Mouse (Mus musculus) layer of hippocampus, adult 8-10 months (tissue): ENCODE measurements at regions not wholly inside any gene's neighbourhood (a gene's known extent, or its start where the extent isn't known, plus 50 kb on each side); places are given as distances from the start of the nearest gene placed in this dataset.

Experiments
- DNase-seq, 2 experiments: peaks; one replicate each; pipeline ENCODE4 v3.0.0; 2022; ENCODE audit warnings: low spot score in 2 of 2

- DNase-seq: no peak
Measured at GRCm38 (mm10) chr8:87130691-87131090, 245.6 kb upstream of the N4bp1 start.

DNA sequence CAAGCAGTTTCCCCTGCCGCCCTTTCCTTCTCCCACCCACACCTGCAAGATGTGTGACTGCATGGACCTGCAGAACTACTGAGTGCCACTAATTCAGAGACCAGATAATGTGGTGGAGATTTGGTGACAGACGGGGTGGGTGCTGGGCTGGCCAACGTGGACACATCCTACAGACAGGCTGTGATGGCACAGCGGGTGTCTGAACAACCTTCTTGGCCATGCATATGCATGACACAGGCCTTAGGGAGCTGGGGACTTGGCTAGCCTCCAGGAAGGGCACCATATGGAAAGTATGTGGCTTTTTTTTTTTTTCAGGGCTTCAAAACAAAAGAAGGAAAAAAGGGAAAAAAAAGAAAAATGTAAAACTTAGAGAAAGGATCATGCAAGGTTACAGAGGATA, 243.5 kb upstream of the N4bp1 start:
- no peak for DNase-seq

- peak in 1 of 2 experiments; percentile 8 for DNase-seq
Measured at GRCm38 (mm10) chr8:87116190-87116765, 231.2 kb upstream of the N4bp1 start.

- DNase-seq: no peak
Measured at GRCm38 (mm10) chr8:87112355-87112754, 227.3 kb upstream of the N4bp1 start.

DNA sequence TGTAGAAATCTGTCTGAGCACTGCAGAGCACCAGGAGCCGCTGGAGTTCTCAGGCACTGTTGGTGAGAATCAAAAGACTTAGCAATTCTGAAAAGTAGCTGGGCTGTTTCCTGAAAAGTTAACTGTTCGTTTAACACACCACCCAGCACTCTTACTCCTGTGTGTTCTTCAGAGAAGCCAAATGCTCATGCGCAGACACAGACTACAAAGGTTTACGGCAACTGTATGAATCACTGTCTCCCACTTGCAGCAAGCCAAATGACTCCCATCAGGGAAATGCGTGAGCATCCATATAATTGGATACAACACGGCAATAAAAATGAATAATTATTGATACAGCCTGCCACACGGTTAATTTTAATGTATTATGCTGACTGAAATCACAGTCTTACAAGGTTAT, 220.0 kb upstream of the N4bp1 start:
- peak in 1 of 2 experiments; percentile 9 for DNase-seq

DNA sequence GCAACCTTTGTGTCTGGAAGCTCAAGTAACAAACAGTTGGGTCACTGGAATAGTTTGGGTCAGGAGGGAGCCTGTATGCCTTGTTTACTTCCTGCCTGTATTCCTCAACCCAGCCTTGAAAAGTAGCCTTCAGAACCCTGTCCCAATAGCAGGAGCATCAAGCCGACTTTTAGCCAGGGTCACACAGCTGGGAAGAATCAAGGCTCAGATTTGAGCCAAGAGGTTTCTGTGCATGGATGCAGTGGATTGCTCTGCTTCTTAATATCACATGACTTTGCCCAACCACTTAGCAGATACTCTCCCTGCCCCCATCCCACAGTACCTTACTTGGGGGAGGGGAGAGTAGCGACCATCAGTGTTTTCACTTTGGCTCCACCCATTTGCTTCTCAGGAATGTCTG, 210.2 kb upstream of the N4bp1 start:
- no peak for DNase-seq

GRCm38 (mm10) chr8:87094685-87095084, 209.6 kb upstream of the N4bp1 start:
- no peak for DNase-seq

DNA sequence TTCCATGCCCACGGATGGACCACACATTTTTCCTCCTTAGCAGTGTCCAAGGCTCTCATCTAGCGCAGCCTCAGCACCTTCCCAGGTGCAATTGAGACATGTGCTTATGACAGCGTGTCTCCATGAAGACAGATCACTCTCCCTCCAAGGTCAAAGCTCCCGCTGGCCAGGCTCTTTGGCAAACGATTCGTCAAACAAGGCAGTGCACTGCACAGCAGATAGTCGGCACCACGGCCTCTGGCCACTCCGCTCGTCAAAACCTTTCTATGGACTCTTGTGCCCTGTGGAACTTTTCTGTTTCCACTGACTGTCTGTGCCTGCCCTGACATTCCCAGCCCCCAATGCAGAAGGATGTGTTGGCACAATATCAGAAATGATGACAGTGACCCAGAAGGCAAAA, 208.7 kb upstream of the N4bp1 start:
- DNase-seq: no peak

GRCm38 (mm10) chr8:87093081-87093480, 208.0 kb upstream of the N4bp1 start:
- DNase-seq: no peak

DNA sequence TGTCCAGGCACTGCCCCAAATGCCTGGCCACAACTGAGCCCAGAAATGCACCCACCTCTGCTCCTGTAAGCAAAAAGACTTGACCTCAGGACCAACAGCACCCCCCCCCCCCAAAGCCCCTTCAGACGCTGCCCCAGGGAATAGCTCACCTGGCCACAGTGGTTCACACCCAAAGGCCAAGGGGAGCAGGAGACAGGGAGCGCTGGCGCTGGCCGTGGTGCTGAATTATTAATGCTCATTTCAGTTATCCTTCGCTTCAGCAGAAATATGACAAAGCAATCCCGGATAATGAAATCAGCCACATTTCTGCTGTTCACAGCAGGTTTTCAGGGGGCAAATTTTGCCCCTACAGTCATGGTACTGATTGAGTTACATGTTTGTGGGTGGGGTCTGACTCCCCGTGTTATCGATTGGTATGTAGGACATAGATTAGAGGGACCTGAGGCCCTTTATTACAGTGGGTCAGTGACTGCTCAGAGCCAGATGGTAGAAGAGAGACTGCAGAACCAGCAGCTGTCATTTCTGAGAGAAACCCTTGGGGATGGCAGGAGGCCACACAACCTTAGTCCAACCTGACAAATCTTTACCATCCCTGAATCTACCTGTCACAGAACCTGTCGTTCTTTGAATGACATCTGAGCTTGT, 202.5 kb upstream of the N4bp1 start:
- no peak for DNase-seq

DNA sequence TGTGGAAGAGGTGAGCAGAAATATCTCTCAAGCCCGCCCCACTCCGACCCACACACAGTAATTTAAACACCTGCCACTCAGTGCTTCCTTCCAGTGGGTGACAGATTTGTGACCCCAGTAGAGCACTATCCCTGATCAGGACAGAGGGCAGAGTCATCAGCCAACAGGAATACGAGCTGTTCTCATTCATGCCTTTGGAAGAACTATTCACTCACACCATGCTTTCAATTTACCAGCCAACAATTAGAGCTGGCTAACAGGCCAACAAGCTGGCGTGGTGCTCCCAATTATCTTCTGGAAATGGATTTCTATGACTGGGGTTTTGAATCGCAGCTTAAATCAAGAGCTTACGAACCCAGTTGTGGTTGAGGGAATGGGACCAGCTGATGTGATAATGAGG, 193.2 kb upstream of the N4bp1 start:
- DNase-seq: peak in 1 of 2 experiments; percentile 10

- no peak for DNase-seq
Measured at GRCm38 (mm10) chr8:87075921-87076320, 190.9 kb upstream of the N4bp1 start.

- no peak for DNase-seq
Measured at GRCm38 (mm10) chr8:87071224-87071623, 186.2 kb upstream of the N4bp1 start.

DNA sequence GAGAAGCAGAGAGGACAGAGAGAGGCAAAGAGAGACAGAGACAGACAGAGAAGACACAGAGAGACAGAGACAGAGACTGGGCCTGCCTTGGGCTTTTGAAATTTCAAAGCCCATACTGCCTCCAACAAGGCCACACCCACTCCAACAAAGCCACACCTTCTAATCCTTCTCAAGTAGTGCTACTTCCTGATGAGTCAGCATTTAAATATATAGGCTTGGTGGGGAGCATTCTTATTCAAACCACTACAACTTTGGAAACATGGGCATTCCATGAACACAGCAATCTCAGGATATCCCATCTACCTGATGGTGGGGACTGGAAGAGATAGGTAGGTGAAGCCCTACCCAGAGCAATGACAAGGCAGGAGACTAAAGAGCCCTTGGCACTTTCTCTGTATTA, 182.0 kb upstream of the N4bp1 start:
- no peak for DNase-seq

DNA sequence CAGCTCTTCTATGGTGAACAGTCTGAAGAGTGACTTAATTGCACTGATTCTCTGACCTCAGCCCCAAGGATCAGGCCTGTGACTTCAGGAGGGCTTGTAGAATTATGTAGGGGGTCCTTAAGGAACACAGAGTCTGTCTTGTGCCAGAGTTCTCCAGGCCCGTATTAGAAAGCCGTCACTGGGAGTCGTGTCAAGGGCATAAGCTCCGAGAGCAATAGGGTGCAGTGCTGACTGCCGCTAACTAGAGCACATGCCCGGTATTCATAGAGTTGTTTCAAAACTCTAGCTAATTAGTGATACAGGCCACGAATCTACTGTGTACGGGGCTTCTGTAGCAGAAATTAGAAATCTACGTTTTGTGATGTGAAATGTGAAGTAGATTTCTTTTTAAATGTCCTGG, 179.7 kb upstream of the N4bp1 start:
- no peak for DNase-seq

DNA sequence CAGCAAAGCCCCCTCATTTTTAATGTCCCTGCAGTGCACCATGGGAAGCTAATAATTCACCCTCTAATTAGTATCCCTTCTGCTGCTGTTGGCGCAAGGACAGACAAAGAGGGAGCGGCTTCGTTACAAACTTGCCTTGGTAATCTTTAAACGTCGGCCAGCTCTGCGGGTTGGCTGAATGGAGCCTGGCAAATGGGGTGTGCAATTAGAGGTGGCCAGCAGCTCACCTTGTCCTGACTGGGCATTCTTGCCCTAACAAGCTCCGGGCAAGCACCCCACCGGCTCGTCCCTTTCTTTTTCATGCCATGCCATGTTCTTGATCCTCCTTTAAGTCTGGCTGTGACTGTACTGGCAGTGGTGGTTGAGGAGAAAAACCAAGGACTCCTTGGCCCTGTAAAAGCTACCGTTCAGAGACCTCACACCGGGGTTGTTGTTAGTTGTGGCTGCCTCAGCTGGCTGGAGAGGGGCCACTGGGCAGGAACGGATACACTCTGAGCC, 179.2 kb upstream of the N4bp1 start:
- peak; percentile 28 to 49 for DNase-seq

DNA sequence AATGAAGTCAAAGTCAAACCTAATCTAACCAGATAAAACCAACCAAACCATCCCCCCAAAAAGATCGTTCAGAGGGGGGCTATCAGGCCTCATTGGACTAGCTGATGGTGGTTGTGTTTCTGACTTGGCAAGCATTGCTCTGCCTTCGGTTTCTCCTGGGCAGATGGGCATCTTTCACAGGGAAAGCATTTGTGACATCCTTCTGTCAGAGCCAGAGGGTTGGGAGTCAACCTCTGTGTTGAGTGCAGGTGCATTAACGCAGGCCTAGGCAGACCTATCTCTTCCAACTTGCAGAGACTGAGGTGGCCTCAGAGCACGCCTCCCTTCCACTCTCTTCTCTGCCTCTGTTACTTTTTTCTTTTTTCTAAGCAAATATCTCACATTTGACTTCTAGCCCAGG, 178.5 kb upstream of the N4bp1 start:
- DNase-seq: no peak

- no peak for DNase-seq
Measured at GRCm38 (mm10) chr8:87049746-87050145, 164.7 kb upstream of the N4bp1 start.

- DNase-seq: no peak
Measured at GRCm38 (mm10) chr8:87049196-87049595, 164.1 kb upstream of the N4bp1 start.

GRCm38 (mm10) chr8:87046590-87046989, 161.5 kb upstream of the N4bp1 start:
- DNase-seq: no peak

DNA sequence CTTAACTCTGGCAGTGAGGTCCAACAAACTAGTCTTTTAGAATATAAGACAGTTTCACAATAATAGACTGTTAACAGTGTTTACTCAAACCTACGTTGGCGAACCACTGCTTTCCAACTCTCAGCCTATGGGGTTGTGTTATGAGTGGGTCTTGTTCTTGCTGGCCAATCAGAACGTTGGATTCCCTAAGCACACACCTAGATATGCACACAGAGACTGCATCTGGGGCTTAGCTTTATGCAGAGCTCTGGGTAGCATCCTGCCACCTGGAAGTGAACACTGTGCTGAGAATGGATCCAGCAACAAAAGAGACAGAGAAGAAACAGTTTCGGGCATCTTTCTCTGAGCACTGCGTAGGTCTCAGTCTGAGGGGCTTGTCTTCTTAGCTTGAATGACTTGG, 158.0 kb upstream of the N4bp1 start:
- DNase-seq: no peak

DNA sequence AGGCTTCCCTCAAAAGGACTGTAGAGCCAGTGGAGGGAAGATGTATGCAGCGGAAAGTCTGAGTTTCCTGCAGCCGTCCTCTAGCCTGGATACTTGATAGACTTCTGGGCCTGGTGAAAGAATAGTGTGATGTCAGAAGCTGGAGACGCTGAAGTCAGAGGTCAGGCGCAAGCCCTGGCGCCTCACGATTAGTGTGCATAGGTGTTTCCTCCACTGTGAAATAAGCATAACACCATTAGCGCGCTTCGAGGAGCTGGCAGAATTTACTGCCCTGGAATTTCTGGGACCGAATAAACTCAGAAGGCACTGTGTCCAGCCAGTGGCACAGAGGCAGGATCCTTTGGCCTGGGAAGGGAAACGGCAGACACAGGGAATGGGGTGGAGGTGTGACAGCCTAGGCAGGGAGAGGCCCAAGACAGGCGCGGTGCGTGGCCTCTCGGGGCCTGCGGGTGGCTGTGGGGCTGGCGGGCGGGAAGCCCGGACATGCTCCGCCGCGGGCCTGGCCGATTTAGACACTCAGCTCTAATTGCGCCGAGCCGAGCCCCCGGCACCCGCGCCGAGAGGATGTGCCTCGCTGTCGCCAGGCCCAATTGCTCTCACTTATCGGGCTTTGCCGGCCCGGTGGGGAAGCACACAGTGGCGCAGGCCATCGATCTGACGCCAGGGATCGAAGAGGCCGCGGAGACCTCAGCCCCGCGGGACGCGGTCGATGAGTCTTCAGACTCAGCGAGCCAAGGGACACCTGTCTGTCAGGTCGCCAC, 152.7 kb upstream of the N4bp1 start:
- DNase-seq: no peak

DNA sequence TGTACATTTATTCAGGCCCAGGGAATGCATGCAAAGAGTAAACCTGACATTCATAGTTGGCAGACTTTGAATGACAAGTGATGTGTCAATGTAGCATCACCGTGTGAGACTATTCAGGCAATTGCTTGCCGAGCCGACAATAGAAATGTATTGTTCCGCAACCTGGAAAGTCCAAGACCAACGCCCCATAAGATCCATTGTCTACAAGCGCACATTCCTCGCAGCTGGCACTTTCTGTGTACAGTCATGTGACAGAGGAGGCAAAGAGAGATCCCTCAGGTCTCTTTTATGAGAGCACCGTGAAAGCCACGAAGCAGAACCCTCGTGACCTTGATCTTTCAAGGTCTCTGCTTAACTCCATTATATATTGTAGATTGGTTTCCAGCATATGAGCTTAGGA, 150.9 kb upstream of the N4bp1 start:
- no peak for DNase-seq
